Mouse (Mus musculus): Measurements from ENCODE around the gene Sec14l1.

Sec14l1 gene

DNA sequence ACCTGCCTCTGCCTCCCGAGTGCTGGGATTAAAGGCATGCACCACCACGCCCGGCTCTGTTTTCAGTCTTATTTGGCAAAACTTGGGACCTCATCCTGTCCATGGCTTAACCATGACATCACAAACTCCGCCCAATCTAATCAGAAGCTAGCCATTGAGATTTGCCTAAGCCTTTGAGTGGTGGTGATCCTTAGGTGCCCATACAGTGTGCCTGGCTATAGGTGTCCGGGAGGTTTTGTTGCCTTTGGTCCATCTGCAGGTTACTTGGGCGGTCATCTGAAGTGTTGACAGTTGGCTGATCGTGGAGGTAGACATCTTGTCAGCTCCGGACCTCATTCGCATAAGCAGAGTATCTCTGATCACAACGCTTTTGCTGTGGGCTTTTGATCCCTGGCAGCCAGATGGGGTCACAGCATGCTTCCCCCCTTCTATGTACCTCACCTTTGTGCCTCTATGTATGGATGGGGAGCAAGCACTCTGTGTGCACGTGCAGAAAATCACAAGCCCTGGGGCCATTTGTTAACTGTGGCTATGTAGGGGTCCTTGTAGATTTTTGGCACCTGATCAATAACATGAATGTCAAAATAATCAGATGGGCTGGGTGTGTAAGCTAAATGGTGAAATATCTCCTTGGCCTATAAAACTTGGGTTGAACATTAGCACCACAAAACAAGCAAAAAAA lies 2.9 kb upstream of the Sec14l1 start:
- no peak for DNase-seq

DNA sequence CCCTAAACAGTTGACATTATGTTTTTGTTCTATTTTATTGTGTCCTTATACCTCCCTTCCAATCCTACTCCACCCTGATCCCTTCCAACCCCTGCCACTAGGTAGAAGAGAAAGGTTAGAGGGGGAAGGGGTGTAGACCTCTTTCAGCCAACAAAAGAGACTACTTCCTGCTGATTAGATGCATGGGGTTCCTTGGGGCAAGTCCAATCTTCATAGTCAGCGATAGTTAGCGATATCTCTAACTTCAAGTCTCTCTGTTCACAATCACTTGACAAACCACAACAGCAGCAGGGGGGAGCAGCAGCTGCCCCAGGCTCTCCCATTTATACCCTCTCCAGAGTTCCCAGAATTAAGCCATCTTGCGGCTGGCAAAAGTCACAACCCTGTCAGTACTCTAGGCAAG lies 2.3 kb upstream of the Sec14l1 start:
- DNase-seq: no peak

DNA sequence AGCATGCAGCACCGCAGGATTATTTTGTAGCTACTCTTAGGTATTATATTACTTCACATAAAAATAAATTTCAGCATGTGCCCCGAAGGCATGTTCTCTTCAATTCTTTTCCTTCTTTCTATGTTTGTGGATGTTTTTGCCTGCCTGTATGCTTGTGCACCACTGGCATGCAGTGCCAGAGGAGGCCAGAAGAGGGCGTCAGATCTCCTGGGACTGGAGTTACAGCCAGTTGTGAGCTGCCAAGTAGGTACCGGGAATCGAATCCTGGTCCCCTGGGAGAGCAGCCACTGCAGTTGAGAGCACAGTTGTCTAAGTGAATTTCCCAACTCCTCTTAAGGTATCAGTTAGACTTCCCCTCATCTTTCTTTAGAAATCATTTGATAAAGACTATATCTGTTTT lies 1.6 kb upstream of the Sec14l1 start:
- peak; percentile 37 for DNase-seq

DNA sequence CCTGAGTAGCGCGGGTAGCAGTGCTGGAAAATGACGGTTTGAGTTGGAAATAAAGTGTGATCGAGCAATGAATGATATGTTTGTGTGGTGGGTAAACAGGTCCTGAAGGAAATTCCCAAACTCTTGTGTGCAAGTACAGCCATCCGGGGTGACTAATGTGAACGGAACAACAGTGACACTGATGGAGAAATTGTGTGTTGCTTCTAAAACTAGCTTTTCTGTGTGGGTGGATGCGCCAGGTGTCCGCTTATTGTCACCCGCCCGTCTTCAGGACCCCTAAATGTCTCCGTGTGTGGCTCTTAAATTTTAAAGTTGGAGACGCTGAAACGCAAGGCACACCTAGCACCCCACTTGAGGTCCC lies 757 bp upstream of the Sec14l1 start:
- no peak for DNase-seq

DNA sequence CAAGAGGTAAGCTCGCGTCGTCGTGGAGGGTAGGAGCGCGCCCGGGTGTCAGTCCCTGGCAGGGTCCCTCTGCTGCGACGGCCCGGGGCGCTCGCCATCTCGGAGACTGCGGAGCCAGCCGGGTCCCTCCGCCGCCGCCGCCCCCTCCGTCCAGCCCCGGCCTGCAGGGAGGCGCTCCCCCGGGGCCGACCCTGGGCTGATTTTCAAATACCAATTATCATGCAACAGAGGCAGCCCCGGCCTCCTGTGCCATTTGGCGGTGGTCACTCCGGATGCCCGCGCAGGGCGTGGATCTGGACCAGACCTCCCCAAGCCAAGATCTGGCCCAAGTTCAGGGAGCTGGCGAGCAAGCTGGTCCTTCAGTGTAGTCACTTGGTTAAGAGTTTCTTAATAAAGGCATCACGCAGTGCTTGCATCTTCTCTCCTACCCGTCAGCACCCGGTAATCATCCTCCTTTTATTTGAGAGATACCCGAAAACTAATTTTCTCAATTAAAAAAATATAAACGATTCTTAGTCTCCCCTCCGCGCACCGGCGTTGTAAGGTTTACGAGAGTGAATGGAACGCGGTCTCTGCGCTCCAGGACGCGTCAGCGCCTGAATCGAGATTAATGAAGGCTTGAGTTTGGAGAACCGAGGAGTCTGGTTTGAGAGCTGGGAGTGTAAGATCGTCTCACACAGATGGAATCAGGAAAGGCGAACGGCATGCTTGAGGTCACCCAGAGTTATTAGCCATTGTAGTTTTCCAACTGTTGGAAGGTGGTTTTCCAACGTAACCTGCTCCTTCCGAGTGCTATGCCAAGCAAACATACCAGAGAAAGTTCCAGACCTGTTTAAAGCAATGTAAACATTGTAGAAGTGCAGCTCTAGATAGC lies 615 bp downstream of the Sec14l1 start:
- peak; percentile 34 for DNase-seq

DNA sequence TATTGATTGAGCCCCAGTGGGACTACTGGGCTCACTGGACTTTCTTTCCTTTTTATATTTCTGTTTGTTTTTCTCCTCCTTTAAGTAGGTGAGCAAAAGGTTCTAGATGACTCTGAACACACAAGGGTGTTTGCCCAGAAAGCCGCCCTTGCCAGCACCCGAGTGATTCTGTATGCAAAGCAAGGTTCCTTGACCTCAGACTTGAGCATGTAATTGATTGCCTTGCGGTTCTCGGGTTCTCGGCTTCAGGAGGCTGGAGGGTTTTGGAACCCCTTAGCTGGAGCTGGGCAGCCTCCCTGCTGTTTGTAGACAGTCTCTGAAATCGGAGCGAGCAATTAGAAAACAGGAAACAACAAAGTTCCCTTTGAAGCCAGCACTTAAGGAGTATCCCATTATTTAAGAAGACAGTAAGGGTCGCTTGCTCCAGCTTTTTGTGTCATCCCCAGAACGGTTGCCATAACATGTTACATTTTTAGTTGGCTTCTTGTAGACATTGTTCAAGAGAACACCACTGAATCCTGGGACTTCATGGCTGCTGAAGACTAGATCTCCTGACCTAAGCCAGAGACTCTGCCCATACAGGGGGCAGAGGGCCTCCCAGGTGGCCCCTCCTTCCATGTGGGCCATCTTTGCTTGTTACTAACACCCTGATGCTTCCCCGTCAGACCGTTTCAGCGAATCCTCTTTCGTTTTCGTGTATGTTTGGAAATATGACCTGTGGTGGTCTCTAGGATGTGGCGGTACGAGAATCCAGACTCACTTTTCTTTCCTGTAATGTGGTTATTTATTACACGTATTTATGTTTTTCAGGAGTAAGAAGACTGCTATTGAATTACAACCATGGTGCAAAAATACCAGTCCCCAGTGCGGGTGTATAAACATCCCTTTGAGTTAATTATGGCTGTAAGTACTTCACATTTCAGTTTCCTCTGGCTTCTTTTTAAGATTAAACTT lies 1.7 kb downstream of the Sec14l1 start:
- DNase-seq: no peak

DNA sequence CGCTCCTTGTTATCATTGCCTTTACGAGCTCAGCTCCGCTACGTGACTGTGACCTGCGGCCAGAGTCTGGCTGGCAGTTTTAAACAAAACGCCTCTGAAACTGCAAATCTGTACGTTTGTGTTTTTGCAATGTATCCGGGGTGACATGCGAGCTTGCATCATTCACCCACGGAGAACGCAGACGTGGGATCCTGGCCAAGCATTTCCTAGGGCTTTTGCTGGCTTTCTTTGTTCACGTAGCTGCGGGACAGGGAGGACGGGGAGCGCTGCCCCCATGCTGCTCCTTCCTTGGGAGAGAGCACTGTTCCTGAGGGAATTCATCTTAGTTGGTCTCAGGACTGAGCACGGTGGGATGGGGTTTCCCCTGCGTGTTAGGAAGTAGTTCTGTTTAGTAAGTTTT lies 2.4 kb downstream of the Sec14l1 start:
- DNase-seq: no peak

DNA sequence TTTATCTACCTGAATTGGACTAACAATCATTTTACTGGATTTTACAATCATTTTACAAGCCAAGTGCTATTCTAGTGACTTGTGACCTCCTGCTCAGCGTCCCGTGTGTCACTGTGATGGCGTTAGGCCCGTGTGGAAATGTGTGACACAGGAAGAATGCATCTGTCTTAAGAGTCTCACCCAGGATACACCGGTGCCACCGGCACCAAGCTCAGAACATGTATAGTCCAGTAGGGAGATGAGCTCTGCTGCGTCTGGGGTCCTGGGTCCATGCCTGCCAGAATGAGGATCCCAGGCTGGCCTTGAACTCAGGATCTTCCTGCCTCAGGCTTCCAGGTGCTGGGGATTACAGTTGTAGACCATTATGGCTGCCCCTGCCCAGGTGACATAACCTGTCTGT lies 2.8 kb downstream of the Sec14l1 start:
- no peak for DNase-seq

DNA sequence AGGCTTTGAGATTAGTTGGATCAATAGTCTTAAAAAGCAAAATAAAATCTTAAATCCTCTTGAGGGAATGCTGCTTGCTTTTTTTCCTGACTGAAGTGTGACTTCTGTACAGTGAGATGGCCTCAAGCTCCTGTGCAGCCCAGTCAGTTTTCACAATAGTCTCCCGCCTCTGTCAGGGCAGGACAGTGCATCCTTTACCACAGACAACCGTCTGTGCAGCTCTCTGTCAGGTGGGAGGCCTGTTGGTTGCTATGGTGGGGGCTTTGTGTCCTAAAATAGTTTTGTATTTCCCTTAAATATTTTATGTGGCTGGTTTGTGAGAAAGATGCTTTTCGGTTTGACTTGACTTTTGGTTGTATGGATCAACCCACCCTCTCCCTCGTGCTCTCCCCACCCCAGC lies 3.3 kb downstream of the Sec14l1 start:
- DNase-seq: no peak

DNA sequence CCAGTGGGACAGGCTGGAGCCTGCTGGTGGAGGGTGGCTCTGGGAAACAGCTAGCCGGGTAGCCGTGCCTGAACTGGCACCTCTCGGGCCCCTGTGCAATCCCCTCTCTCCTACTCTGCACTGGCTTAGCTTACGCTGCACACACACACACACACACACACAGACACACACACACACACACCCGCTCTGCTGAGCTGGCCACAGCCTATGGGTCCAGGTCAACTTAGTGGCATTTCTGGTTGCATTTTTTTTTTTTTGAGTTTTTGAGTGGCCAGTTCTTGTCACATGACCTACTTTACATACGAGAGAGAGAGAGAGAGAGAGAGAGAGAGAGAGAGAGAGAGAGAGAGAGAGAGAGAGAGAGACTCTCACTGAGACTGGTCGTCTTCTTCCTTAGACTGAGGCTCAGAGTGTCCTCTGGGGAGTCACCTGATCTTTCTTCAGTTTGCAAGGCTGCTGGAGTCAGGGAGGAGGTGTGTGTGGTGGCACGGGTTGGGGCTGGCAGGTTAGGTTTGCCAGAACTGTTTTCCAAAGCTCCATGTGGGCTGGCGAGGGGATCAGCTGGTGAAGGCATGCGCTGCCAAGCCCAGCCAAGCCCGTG lies 3.9 kb downstream of the Sec14l1 start:
- DNase-seq: no peak

DNA sequence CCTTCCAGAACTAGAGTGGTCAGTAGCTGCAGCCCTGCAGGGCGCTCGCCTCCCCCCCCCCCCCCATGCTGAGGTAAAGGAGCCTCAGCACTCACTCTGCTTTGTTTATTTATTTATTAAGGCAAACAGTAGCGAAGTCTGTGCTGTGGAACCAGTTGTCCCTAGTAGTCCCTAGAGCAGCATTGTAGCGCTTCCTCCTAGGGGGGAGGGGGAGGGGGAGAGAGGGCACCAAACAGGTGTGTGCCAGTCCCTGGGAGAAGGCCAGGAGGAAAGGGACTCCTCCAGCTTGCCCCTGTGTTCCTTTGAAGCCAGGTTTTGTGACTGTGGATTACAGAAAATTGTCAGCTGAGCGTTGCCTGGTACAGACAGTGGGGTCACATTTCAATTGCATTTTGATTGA lies 4.8 kb downstream of the Sec14l1 start:
- DNase-seq: peak; percentile 61

DNA sequence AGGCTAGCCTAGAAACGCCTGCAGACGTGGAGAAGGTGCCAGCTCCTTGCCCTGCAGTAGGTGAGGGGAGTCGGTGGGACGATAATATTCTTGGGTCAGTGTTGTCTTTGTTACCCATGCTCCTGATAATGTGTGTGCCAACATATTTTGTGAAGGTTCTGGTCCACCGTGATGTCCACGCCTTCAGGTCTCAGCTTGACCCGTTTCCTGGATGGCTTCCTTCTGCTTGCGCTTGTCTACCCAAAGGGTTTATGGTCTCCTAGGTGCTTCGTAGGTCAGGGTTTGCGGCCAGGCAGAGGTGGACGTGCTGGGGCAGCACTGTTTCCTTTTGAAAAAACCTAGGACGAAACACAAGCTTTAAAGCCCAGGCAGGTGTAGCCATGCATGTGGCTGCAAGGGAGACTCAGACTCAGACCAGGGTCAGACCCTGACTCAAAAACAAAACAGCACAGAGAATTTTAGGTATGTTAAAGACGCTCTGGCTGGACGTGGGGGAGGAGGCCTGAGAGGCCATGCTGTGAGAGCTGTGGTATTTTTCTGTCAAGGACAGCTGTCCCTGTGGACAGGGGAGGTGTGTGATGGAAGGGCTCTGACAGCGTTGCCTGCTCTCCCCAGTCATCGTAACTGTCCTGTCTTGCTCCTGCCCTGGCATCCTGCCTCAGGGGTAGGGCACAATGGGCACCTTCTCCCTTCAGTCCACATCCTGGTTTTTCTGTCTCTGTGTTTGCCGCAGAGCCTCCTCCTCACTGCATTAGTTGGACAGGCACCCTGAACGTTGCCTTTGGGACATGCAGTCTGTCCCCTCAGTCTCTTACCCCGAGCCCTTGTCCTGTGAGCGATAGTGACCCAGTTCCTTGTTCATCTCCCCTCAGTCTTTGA lies 5.6 kb downstream of the Sec14l1 start:
- no peak for DNase-seq

DNA sequence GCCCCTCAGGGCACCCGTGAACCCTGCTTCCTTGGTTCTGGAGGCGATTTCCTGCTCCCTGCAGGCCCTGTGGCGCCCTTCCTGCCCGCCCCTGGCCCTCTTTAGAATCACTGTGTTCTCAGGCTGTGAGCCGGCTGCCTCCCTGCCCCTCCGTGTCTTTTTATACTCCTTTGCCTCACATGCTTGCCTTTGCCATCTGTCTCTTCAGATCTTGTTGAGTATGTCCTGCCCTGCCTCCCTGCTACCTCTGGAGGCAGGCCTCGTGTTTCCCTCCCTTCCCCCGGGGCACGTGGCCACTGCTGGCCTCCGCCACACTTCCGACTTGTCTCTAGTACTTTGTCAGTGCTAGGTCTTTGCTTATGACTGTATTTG lies 6.2 kb downstream of the Sec14l1 start:
- DNase-seq: peak; percentile 57

DNA sequence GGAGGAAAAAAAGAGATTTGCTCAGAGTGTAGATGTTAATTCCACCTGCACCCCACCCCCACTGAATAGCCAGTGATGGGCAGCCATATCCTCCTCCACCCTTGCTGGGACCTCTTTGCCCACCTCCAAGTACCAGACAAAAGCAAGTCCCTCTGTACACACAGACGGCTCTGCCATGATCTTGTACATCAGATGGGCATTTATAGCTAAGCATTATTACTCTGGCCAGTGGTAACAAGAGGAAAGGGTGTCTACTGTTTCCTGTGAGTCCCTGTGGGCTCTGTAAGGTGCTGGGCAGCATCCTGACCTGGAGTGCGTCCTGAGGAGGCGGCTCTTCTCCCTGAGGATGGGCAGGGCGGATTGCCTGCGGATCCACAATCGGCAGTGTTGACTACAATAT lies 7.0 kb downstream of the Sec14l1 start:
- DNase-seq: no peak

DNA sequence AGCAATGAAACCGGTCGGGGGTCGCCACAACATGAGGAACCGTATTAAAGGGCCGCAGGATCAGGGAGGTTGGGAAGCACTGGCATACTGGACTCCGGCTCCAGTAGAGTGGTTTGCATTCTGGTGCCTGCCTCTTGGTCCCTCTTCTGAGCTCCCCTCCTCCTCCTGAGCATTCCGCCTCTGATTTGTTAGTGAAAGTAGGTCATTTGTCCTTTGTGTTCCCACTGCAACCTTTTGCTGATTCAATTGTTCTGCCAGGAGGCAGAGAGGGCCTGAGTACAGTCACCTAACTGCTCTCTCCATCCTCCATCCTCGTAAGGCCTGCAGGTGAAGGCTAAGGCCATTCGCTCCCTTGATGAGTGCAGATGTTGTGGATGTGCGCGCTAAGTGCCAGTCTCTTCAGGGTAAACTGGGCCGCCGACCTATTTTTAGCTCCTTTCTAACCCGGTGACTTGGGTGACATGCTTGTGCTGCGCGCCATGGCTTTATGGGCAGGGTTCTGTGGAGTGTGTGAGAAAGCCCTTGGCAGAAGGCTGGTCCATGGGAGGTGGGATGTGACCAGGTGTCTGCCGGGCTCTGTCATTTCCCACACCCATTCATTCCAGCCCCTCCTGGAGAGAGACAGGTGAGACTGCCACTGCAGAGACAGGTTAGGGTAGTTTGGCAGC lies 8.6 kb downstream of the Sec14l1 start:
- peak; percentile 32 for DNase-seq

DNA sequence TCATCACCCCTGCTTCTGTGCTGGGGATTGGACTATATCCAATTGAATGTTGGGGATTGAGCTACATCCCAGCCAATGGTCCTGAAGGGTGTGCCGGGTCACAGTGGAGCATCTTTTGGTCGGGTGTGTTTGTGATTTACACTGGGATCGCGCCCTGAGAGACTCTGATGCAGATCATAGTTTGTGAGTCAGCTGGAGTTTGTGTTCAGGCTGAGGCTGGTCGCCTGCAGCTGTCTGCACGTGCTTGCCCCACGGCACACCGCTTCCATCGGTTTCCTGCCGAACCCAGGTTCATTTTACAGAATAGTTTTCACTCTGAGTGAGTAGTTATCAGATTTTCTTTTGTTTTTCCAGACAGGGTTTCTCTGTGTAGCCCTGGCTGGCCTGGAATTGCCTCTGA lies 9.6 kb downstream of the Sec14l1 start:
- DNase-seq: peak; percentile 33

DNA sequence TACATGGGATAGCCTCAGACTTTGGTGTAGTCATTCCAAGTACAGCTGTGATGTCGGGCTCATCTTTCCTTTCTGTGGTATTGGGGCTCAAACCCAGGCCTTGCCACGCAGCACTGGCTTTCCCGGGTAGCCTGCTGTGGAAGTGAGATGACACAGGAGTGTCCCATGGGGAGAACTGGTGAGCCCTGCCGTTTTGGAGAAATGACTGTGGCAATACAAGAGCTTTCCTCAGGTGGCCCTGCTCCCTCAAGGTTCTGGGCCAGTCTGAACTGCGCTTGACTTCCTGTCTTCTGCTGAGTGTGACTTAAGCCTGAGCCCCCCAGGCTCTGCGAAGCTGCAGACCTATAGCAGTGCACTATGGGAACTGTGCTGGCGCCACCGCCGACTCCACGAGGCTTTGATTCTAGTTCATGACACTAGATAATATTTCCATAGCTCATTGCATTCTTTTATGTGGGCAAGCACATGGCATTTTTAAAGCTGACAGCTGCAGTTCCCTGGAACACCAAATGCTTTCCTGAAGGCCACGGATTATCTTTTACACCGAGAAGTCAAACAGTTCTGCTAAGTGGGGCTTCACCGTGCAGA lies 12.4 kb downstream of the Sec14l1 start:
- peak; percentile 78 for DNase-seq

DNA sequence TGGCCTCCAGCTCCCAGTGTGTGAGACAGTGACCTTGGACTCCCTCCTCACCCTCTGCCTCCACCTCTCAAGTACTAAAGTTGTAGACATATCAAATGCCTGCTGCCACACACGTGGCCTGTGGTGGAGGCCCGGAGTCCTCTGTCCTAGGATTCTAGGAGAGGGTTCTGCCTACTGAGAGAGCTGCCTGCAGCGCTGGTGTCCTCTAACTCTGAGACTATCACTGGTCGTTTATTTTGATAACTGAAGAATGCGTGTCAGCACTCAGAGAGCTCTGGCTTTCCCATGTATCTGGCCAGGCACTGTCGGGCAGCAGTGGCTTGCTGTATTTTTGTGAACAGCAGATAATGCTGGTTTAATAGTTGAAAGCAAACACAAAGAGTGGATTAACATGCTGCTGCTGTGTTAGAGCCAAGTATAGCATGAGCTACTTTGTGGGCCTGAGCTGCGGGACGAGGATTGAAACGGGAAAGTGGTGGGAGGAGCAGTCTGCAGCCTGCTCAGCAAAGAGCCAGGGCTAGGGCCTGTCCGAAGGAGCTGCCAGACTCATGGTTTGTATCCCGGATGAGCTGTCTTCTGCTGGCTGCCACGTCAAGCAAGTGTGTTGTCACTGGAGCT lies 13.1 kb downstream of the Sec14l1 start:
- no peak for DNase-seq

DNA sequence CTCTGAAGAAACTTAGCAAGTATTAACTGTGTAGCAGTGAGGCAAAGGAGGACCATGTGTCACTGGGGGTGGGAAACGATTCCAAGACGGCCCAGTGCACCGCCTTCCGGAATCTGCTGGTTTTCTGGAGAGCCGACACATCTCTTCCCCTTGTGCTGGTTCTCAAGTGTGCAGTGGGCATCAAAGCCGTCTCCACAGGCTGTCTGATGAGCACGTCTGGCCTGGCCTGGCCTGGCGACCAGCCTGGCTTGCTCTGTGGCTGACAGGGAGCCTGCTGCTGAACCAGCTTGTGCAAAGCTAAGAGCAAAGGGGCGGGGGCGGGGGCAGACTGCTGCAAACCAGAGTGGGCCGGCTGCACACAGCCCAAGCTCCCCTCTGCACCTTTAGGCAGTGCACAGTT lies 14.5 kb downstream of the Sec14l1 start:
- DNase-seq: no peak

DNA sequence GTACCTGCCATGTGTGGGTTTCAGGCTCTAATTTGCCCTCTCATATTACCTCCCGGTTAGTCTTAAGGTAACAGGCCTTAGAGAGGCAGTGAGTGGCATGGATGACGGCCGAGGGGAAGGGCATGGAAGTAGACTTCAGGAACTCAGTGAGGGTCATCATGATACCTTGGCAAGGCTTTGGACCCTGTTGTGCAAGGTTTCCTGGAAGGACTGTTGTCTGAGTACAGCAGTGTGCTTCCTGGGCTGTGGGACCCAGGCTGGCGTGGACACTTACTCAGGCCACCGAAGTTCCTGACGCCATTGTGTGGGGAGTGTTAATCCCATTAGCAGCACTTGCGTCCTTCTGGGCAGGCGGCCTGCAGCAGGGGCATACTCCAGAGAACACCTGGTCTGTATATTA lies 15.1 kb downstream of the Sec14l1 start:
- no peak for DNase-seq

DNA sequence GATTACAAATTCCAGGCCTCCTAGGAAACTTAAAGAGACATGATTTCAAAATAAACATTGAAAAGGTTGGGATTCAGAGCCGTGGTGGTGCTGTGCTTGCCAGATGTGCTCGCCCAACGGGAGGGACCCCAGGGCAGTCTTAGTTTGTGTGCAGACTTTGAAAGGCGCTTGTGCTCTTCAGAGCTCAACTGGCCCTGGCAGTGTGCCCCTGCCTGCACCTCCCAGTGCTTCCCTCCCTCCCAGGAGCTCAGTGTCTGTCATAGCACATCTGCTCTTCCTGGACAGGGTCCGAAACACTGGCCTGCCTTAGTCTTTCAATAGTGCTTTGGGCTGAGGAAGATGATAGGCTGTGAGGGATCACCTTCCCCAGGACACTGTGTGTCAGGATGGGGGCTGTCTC lies 15.9 kb downstream of the Sec14l1 start:
- DNase-seq: no peak

Measured in thymus, postnatal 14 days (tissue).